Mouse (Mus musculus) brain, embryonic 14.5 days (tissue): Measurements from ENCODE around the gene Defb28.

Experiments
- CTCF ChIP-seq: fragments of 200-500 bp; IDR thresholded peaks from 2 replicates; pipeline ENCODE4 v1.5.1; 2012; ENCODE audit warnings: inconsistent platforms, mild to moderate bottlenecking, moderate library complexity, borderline replicate concordance; ENCODE audit not compliant: insufficient read depth, insufficient read length; ENCODE audit errors: extremely low read depth
- POLR2A ChIP-seq: fragments of 200-500 bp; IDR thresholded peaks from 2 replicates; pipeline ENCODE4 v1.6.1; 2012; ENCODE audit warnings: mild to moderate bottlenecking, inconsistent platforms, borderline replicate concordance; ENCODE audit not compliant: poor library complexity, insufficient read depth, insufficient read length, severe bottlenecking; ENCODE audit errors: extremely low read depth

DNA sequence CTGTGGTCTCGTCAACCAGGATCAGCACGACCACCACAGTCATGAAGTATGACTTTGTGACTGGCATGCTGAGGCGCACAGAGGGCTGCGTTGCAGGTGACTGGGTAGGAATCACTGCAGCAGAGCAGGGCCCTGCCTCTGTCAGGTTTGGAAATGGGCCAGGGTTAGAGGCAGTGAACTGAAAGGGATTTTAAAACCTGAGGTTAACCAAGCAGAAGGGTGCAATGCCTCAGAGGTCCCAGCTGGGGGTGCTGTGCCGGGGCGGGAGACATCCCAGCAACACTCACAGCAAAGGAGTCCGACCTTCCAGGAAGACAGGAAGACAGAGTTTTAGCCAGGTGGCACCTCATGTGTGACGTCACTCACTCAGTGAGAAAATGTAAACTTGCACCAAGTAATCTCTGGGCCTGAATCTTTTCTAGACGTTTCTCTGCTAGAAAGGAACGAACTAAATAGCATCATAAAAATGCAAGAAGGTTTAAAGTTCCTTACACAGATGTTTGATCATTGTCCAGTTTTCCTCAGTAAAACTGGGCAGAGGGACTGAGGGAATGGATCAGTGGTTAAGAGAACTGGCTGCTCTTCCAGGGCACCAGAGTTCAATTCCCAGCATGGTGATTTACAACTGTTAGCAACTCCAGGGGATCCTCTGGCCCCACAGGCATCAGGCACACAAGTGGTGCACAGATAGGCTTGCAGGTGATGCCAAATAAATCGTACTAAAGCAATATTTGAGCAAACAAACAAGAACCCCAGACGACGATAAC, 22.1 kb downstream of the Defb28 start, which contains the start of gene Defb29:
- TF ChIP-seq CTCF = peak; percentile 33; the same call in 1 of the 2 replicates
- TF ChIP-seq POLR2A = no peak
